Mouse (Mus musculus) cerebellum, adult 2 months (tissue): Measurements from ENCODE around the gene Vps13d.

Experiments used
- CTCF ChIP-seq: fragments of 200-500 bp; IDR thresholded peaks from 2 replicates; pipeline ENCODE4 v1.5.1; 2011; ENCODE audit warnings: low read depth, mild to moderate bottlenecking, control low read depth, low read length, moderate library complexity, borderline replicate concordance; ENCODE audit not compliant: insufficient read depth
- POLR2A ChIP-seq: fragments of 200-500 bp; IDR thresholded peaks from 2 replicates; pipeline ENCODE4 v1.6.1; 2011; ENCODE audit warnings: low read length, control low read depth, borderline replicate concordance; ENCODE audit not compliant: insufficient read depth

GRCm38 (mm10) chr4:144996996-144997820 is 197.6 kb downstream of the Vps13d start:
- TF ChIP-seq CTCF (no peak), POLR2A (no peak)
